Mouse (Mus musculus) liver, adult 2 months (tissue): ENCODE data around the gene Mprip.

ENCODE experiments used
- CTCF ChIP-seq: fragments of 200-500 bp; IDR thresholded peaks from 2 replicates; pipeline ENCODE4 v1.5.1; 2011; ENCODE audit warnings: low read depth, low read length, control low read depth
- POLR2A ChIP-seq: fragments of 200-500 bp; IDR thresholded peaks from 2 replicates; pipeline ENCODE4 v1.6.1; 2011; ENCODE audit warnings: low read length, control low read depth; ENCODE audit not compliant: insufficient read depth; ENCODE audit errors: extremely low read depth

DNA sequence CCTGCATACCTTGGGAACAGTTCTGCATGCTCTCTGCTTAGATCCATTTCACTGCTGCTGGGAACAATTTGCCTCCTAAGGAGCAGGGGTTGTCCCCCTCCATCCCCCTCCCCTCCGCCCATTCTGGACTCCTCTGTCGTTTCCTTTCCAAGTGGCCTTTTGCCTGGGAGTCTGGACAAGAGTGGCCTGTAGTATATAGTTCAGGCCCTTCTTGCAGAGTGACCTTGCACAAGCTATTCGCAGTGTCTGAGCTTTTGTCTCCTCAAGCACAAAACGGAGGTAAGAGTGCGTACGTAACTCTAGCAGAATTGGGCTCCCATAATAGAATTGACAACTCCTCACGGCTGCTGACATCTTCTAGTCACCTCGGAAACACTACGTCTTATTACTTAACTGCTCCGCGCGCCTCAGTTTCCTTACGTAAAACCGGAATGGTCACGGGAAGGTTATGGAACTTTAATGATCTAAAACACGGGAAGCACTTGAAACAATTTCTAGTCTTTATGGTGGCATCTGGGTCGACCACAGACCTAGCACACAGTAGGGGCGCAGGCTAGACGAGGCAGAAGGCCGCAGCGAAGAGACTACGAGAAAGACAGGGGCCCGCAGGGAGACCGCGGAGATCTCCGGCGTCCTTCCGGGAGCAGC lies 620 bp downstream of the Mprip start:
- TF ChIP-seq CTCF (no peak), POLR2A (no peak)
